Mouse (Mus musculus): ENCODE data around the gene 9430007A20Rik. TPM values are rescaled to one million over a fixed set of nuclear protein-coding genes. Genes with fewer than 3 reads are reported as not detected.
"Not testable (repeated sequence)": the region's sequence is repeated elsewhere in the genome, so short reads cannot be mapped to it uniquely, and the experiment has no call there.

Gene 9430007A20Rik
- not detected in 2 replicates for polyA plus RNA-seq (2012; rRNA removed)

- Histone ChIP-seq H3K27me3 (replicated peaks; ENCODE audit: control insufficient read depth, insufficient read depth, low read length) (no peaks in the 10 kb centered on the region), H3K4me3 (ENCODE audit: insufficient read depth, low read depth, low read length) (no peak within 1 kb of the TSS), H3K27ac (ENCODE audit: insufficient read depth, low read depth, low read length) (no peak within 1 kb of the TSS), H3K36me3 (ENCODE audit: control insufficient read depth, insufficient read depth, low read length) (no peaks in the 10 kb centered on the region), H3K4me1 (ENCODE audit: control insufficient read depth, insufficient read depth, low read length) (no peaks in the 10 kb centered on the region)
- WGBS: 75% methylated on average over 5 of the region's 5 CpGs
- no peak for TF ChIP-seq POLR2A (IDR thresholded peaks at IDR 0.05; ENCODE audit: low read depth, low read length)
- TF ChIP-seq CTCF (conservative IDR thresholded peaks at IDR 0.05; ENCODE audit: insufficient read depth, insufficient read length, low read depth, low read length): no peak
- DNase-seq: no peak
Observed at GRCm38 (mm10) chr4:144519522-144519921, at the start of gene 9430007A20Rik. Gene 9430007A20Rik (plus strand): TSS chr4:144519822.

DNA sequence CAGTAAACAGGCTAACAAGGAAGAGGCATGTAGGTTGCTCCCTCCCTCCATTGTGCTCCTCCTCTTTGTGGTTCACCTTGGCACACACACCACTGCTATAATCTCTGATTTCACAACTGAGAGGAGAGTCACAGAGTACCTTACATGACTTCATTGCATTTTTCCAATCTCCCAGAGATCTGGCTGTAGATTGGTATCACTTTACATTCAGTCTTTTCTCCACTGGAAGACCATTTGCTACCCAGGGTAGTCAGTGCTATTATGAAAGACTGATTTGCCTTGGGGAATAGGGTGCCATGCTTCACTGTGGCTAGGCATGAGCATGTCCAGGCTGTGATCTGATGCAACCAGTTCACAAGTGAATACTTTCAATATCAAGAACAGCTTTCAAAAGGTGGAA, 26.3 kb upstream of the 9430007A20Rik start:
- Histone ChIP-seq H3K4me3 (ENCODE audit: insufficient read depth, low read depth, low read length) (no peak overlapping the region), H3K4me1 (ENCODE audit: control insufficient read depth, insufficient read depth, low read length) (no peaks in the 10 kb centered on the region), H3K27ac (ENCODE audit: insufficient read depth, low read depth, low read length) (no peak overlapping the region), H3K36me3 (ENCODE audit: control insufficient read depth, insufficient read depth, low read length) (no peaks in the 10 kb centered on the region), H3K27me3 (replicated peaks; ENCODE audit: control insufficient read depth, insufficient read depth, low read length) (no peaks in the 10 kb centered on the region)
- no peak for DNase-seq
- no peak for TF ChIP-seq POLR2A (IDR thresholded peaks at IDR 0.05; ENCODE audit: low read depth, low read length)
- TF ChIP-seq CTCF (conservative IDR thresholded peaks at IDR 0.05; ENCODE audit: insufficient read depth, insufficient read length, low read depth, low read length): no peak

GRCm38 (mm10) chr4:144506518-144506917, 13.1 kb upstream of the 9430007A20Rik start:
- Histone ChIP-seq H3K4me3 (ENCODE audit: insufficient read depth, low read depth, low read length) (no peak overlapping the region), H3K27ac (ENCODE audit: insufficient read depth, low read depth, low read length) (no peak overlapping the region), H3K4me1 (ENCODE audit: control insufficient read depth, insufficient read depth, low read length) (no peaks in the 10 kb centered on the region), H3K27me3 (replicated peaks; ENCODE audit: control insufficient read depth, insufficient read depth, low read length) (no peaks in the 10 kb centered on the region), H3K36me3 (ENCODE audit: control insufficient read depth, insufficient read depth, low read length) (no peaks in the 10 kb centered on the region)
- peak; percentile 0 for DNase-seq
- TF ChIP-seq CTCF (conservative IDR thresholded peaks at IDR 0.05; ENCODE audit: insufficient read depth, insufficient read length, low read depth, low read length): no peak
- TF ChIP-seq POLR2A (IDR thresholded peaks at IDR 0.05; ENCODE audit: low read depth, low read length): no peak
- 78% methylated on average over 1 of the region's 1 CpGs for WGBS

- no peak overlapping the region for H3K4me3 ChIP-seq (ENCODE audit: insufficient read depth, low read depth, low read length)
- H3K36me3 ChIP-seq (ENCODE audit: control insufficient read depth, insufficient read depth, low read length): no peaks in the 10 kb centered on the region
- H3K27ac ChIP-seq (ENCODE audit: insufficient read depth, low read depth, low read length): no peak overlapping the region
- no peak for DNase-seq
- TF ChIP-seq POLR2A (IDR thresholded peaks at IDR 0.05; ENCODE audit: low read depth, low read length) (no peak), CTCF (conservative IDR thresholded peaks at IDR 0.05; ENCODE audit: insufficient read depth, insufficient read length, low read depth, low read length) (no peak)
- H3K4me1 ChIP-seq (ENCODE audit: control insufficient read depth, insufficient read depth, low read length): no peaks in the 10 kb centered on the region
- H3K27me3 ChIP-seq (replicated peaks; ENCODE audit: control insufficient read depth, insufficient read depth, low read length): no peaks in the 10 kb centered on the region
- WGBS: 78% methylated on average over 1 of the region's 1 CpGs
Observed at GRCm38 (mm10) chr4:144544689-144545088, 25.1 kb downstream of the 9430007A20Rik start.

- H3K4me1 ChIP-seq (ENCODE audit: control insufficient read depth, insufficient read depth, low read length); DNase-seq; H3K27ac ChIP-seq (ENCODE audit: insufficient read depth, low read depth, low read length); H3K27me3 ChIP-seq (replicated peaks; ENCODE audit: control insufficient read depth, insufficient read depth, low read length); H3K36me3 ChIP-seq (ENCODE audit: control insufficient read depth, insufficient read depth, low read length); H3K4me3 ChIP-seq (ENCODE audit: insufficient read depth, low read depth, low read length): not testable (repeated sequence)
- WGBS: 94% methylated on average over 13 of the region's 13 CpGs
Observed at GRCm38 (mm10) chr4:144545339-144545738, 25.7 kb downstream of the 9430007A20Rik start.

DNA sequence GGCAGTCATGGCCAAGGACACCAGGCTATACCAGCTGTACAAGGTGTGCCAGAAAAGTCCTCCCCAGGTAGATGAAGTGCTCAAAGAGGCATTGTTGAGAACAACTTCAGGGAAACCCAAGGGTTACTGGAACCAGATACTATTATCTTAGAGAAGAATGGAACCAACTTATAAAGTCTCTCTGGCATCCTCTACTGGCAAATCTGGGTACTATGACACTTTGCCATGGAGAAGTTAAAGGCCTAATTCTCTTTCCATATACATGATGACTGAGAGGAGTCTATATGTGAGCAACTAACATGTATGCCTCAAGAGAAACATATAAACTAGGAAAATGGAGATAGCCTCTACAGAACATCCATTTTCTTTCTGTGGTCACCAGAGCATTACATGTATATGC, 31.5 kb downstream of the 9430007A20Rik start:
- Histone ChIP-seq H3K36me3 (ENCODE audit: control insufficient read depth, insufficient read depth, low read length) (no peaks in the 10 kb centered on the region), H3K27ac (ENCODE audit: insufficient read depth, low read depth, low read length) (no peak overlapping the region), H3K4me3 (ENCODE audit: insufficient read depth, low read depth, low read length) (no peak overlapping the region), H3K4me1 (ENCODE audit: control insufficient read depth, insufficient read depth, low read length) (no peaks in the 10 kb centered on the region), H3K27me3 (replicated peaks; ENCODE audit: control insufficient read depth, insufficient read depth, low read length) (no peaks in the 10 kb centered on the region)
- DNase-seq: no peak
- no peak for TF ChIP-seq POLR2A (IDR thresholded peaks at IDR 0.05; ENCODE audit: low read depth, low read length)
- TF ChIP-seq CTCF (conservative IDR thresholded peaks at IDR 0.05; ENCODE audit: insufficient read depth, insufficient read length, low read depth, low read length): no peak

- Histone ChIP-seq H3K27me3 (replicated peaks; ENCODE audit: control insufficient read depth, insufficient read depth, low read length) (no peaks in the 10 kb centered on the region), H3K36me3 (ENCODE audit: control insufficient read depth, insufficient read depth, low read length) (no peaks in the 10 kb centered on the region), H3K4me1 (ENCODE audit: control insufficient read depth, insufficient read depth, low read length) (no peaks in the 10 kb centered on the region), H3K27ac (ENCODE audit: insufficient read depth, low read depth, low read length) (no peak overlapping the region), H3K4me3 (ENCODE audit: insufficient read depth, low read depth, low read length) (no peak overlapping the region)
- peak; percentile 29 for DNase-seq
- TF ChIP-seq CTCF (conservative IDR thresholded peaks at IDR 0.05; ENCODE audit: insufficient read depth, insufficient read length, low read depth, low read length) (no peak), POLR2A (IDR thresholded peaks at IDR 0.05; ENCODE audit: low read depth, low read length) (no peak)
Observed at GRCm38 (mm10) chr4:144559792-144560191, 40.2 kb downstream of the 9430007A20Rik start.

- DNase-seq: no peak
- Histone ChIP-seq H3K27ac (ENCODE audit: insufficient read depth, low read depth, low read length) (no peak overlapping the region), H3K4me3 (ENCODE audit: insufficient read depth, low read depth, low read length) (no peak overlapping the region), H3K4me1 (ENCODE audit: control insufficient read depth, insufficient read depth, low read length) (no peaks in the 10 kb centered on the region), H3K36me3 (ENCODE audit: control insufficient read depth, insufficient read depth, low read length) (no peaks in the 10 kb centered on the region), H3K27me3 (replicated peaks; ENCODE audit: control insufficient read depth, insufficient read depth, low read length) (no peaks in the 10 kb centered on the region)
- TF ChIP-seq CTCF (conservative IDR thresholded peaks at IDR 0.05; ENCODE audit: insufficient read depth, insufficient read length, low read depth, low read length) (no peak), POLR2A (IDR thresholded peaks at IDR 0.05; ENCODE audit: low read depth, low read length) (no peak)
- WGBS: 52% methylated on average over 2 of the region's 2 CpGs
Observed at GRCm38 (mm10) chr4:144561205-144561604, 41.6 kb downstream of the 9430007A20Rik start.

Measured in kidney, adult 2 months (tissue).